Mouse (Mus musculus): ENCODE results near the gene Aldh4a1. TPM values are rescaled to one million over a fixed set of nuclear protein-coding genes. Genes with fewer than 3 reads are reported as not detected.
A peak's percentile ranks its signal among the peaks of the same experiment; 100 is the strongest.

The Aldh4a1 gene
- polyA plus RNA-seq, 1 experiment from 2014 or later = 14.6 TPM

GRCm38 (mm10) chr4:139606732-139607131, 15.9 kb upstream of the Aldh4a1 start:
- ATAC-seq (ENCODE audit: insufficient number of reproducible peaks, insufficient read depth, low FRiP score, low read depth) = no peak
- H3K27ac ChIP-seq (ENCODE audit: low read length) = no peak overlapping the region
- H3K36me3 ChIP-seq (ENCODE audit: control insufficient read depth, insufficient read depth, low read length) = peaks cover 16% of the 10 kb centered on the region
- WGBS = 91% methylated on average over 5 of the region's 5 CpGs
- H3K9me3 ChIP-seq (ENCODE audit: control insufficient read depth, low read depth, low read length) = no peaks in the 10 kb centered on the region
- H3K4me1 ChIP-seq (ENCODE audit: control insufficient read depth, insufficient read depth, low read length) = peaks cover 12% of the 10 kb centered on the region
- H3K4me2 ChIP-seq (replicated peaks; ENCODE audit: low read depth, low read length) = no peak overlapping the region
- no peaks in the 10 kb centered on the region for H3K27me3 ChIP-seq (ENCODE audit: control insufficient read depth, insufficient read depth, low read length)
- H3K9ac ChIP-seq (replicated peaks; ENCODE audit: low read depth, low read length) = no peak overlapping the region
- no peak overlapping the region for H3K4me3 ChIP-seq (ENCODE audit: low read depth, low read length)

DNA sequence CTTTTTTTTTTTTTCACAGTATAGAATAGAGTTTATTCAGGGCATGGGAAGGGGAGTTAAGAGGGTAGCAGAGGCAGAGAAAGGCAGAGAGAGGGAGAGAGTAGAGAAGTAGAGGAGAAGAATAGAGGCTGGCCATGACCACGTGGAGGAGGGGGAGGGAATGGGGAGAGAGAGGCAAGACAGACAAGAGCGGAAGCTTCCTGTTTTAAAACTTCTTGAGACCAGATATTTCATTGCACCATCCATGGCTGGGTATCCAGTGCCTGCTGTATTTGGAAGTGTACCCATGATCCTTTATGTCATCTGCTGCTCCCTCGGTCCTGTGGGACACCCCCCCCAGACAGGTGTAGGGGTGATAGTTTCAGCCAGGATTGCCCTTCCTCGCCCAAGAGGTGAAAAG, 13.7 kb upstream of the Aldh4a1 start:
- Histone ChIP-seq H3K27ac (ENCODE audit: low read length) (no peak overlapping the region), H3K36me3 (ENCODE audit: control insufficient read depth, insufficient read depth, low read length) (peaks cover 24% of the 10 kb centered on the region), H3K9ac (replicated peaks; ENCODE audit: low read depth, low read length) (no peak overlapping the region), H3K4me3 (ENCODE audit: low read depth, low read length) (no peak overlapping the region), H3K27me3 (ENCODE audit: control insufficient read depth, insufficient read depth, low read length) (no peaks in the 10 kb centered on the region), H3K9me3 (ENCODE audit: control insufficient read depth, low read depth, low read length) (0 out of 2 replicates have a peak, but pooled peaks cover 4% of the 10 kb centered on the region), H3K4me1 (ENCODE audit: control insufficient read depth, insufficient read depth, low read length) (no peaks in the 10 kb centered on the region), H3K4me2 (replicated peaks; ENCODE audit: low read depth, low read length) (no peak overlapping the region)
- 73% methylated on average over 4 of the region's 4 CpGs for WGBS
- no peak for ATAC-seq (ENCODE audit: insufficient number of reproducible peaks, insufficient read depth, low FRiP score, low read depth)

GRCm38 (mm10) chr4:139610954-139611353, 11.7 kb upstream of the Aldh4a1 start:
- no peak overlapping the region for H3K27ac ChIP-seq (ENCODE audit: low read length)
- ATAC-seq (ENCODE audit: insufficient number of reproducible peaks, insufficient read depth, low FRiP score, low read depth) = no peak
- no peaks in the 10 kb centered on the region for H3K4me1 ChIP-seq (ENCODE audit: control insufficient read depth, insufficient read depth, low read length)
- H3K9me3 ChIP-seq (ENCODE audit: control insufficient read depth, low read depth, low read length) = 0 out of 2 replicates have a peak, but pooled peaks cover 4% of the 10 kb centered on the region
- H3K36me3 ChIP-seq (ENCODE audit: control insufficient read depth, insufficient read depth, low read length) = peaks cover 29% of the 10 kb centered on the region
- WGBS = 70% methylated on average over 6 of the region's 6 CpGs
- H3K4me2 ChIP-seq (replicated peaks; ENCODE audit: low read depth, low read length) = no peak overlapping the region
- no peaks in the 10 kb centered on the region for H3K27me3 ChIP-seq (ENCODE audit: control insufficient read depth, insufficient read depth, low read length)
- H3K9ac ChIP-seq (replicated peaks; ENCODE audit: low read depth, low read length) = no peak overlapping the region
- no peak overlapping the region for H3K4me3 ChIP-seq (ENCODE audit: low read depth, low read length)

DNA sequence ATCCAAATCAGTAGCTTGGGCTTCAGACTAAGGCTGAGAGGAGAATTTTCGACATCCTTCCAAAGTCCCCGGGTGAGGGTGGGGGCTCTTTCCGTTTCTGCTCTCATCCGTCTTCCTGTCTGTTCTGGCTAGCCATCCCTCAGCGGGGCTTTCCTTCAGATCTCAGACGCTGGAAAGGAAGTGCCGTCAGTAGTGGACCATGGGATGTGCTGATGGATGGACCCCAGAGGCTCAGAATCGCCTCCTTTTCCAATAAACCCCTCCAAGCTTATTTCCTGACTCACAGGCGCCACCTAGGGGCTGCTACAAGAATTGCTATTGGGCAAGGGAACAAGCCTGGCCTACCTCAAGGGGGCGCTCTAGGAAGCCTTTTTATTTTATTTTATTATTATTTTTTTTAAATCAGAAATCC, 11.1 kb upstream of the Aldh4a1 start:
- no peak overlapping the region for H3K9ac ChIP-seq (replicated peaks; ENCODE audit: low read depth, low read length)
- H3K36me3 ChIP-seq (ENCODE audit: control insufficient read depth, insufficient read depth, low read length) = peaks cover 29% of the 10 kb centered on the region
- no peaks in the 10 kb centered on the region for H3K27me3 ChIP-seq (ENCODE audit: control insufficient read depth, insufficient read depth, low read length)
- H3K4me3 ChIP-seq (ENCODE audit: low read depth, low read length) = no peak overlapping the region
- no peak overlapping the region for H3K4me2 ChIP-seq (replicated peaks; ENCODE audit: low read depth, low read length)
- no peaks in the 10 kb centered on the region for H3K4me1 ChIP-seq (ENCODE audit: control insufficient read depth, insufficient read depth, low read length)
- no peak overlapping the region for H3K27ac ChIP-seq (ENCODE audit: low read length)
- ATAC-seq (ENCODE audit: insufficient number of reproducible peaks, insufficient read depth, low FRiP score, low read depth) = peak; percentile 73
- WGBS = 7% methylated on average over 10 of the region's 10 CpGs
- 0 out of 2 replicates have a peak, but pooled peaks cover 4% of the 10 kb centered on the region for H3K9me3 ChIP-seq (ENCODE audit: control insufficient read depth, low read depth, low read length)

DNA sequence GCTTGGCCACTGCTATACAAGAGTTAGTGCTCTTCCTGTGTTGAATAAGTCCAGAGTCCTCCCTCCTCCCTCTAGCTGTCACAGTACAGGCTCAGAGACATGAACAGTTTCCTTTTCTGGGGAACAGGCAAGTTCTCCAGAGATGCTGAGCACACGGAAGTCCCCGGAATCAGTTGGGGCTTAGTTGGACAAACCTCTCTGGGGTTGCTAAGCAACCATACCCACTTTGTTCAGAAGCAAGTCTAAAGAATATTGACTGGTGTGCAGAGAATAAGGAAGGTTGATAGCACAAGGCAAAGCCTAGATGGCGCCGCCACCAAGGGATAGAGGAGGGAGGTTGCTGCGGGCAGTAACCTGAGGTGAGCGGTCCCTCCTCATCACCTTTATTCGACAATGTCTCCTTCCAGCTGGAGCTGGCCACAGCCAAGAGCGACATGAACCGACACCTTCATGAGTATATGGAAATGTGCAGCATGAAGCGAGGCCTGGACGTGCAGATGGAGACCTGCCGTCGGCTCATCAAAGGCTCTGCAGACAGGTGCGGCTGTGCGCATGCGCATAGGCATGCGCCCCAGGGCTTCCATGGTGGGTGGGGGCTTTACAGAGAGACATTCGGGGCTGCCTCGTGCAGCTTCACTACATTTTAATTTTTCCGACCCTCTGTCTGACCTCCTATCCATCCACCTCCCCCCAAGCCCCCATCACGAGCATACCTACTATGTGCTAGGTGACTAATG, 8.0 kb upstream of the Aldh4a1 start:
- H3K27ac ChIP-seq (ENCODE audit: low read length) = no peak overlapping the region
- H3K4me3 ChIP-seq (ENCODE audit: low read depth, low read length) = no peak overlapping the region
- H3K36me3 ChIP-seq (ENCODE audit: control insufficient read depth, insufficient read depth, low read length) = peaks cover 19% of the 10 kb centered on the region
- H3K9ac ChIP-seq (replicated peaks; ENCODE audit: low read depth, low read length) = no peak overlapping the region
- H3K9me3 ChIP-seq (ENCODE audit: control insufficient read depth, low read depth, low read length) = 0 out of 2 replicates have a peak, but pooled peaks cover 4% of the 10 kb centered on the region
- no peaks in the 10 kb centered on the region for H3K27me3 ChIP-seq (ENCODE audit: control insufficient read depth, insufficient read depth, low read length)
- H3K4me1 ChIP-seq (ENCODE audit: control insufficient read depth, insufficient read depth, low read length) = no peaks in the 10 kb centered on the region
- no peak overlapping the region for H3K4me2 ChIP-seq (replicated peaks; ENCODE audit: low read depth, low read length)
- ATAC-seq (ENCODE audit: insufficient number of reproducible peaks, insufficient read depth, low FRiP score, low read depth) = no peak
- WGBS = 84% methylated on average over 21 of the region's 21 CpGs

- Histone ChIP-seq H3K9me3 (ENCODE audit: control insufficient read depth, low read depth, low read length) (0 out of 2 replicates have a peak, but pooled peaks cover 4% of the 10 kb centered on the region), H3K36me3 (ENCODE audit: control insufficient read depth, insufficient read depth, low read length) (peaks cover 19% of the 10 kb centered on the region), H3K27ac (ENCODE audit: low read length) (peak overlapping the region; percentile 69; the same call in 1 of the 2 replicates), H3K9ac (replicated peaks; ENCODE audit: low read depth, low read length) (peak overlapping the region; percentile 37), H3K4me3 (ENCODE audit: low read depth, low read length) (peak overlapping the region; percentile 32), H3K4me2 (replicated peaks; ENCODE audit: low read depth, low read length) (peak overlapping the region; percentile 50), H3K27me3 (ENCODE audit: control insufficient read depth, insufficient read depth, low read length) (no peaks in the 10 kb centered on the region), H3K4me1 (ENCODE audit: control insufficient read depth, insufficient read depth, low read length) (no peaks in the 10 kb centered on the region)
- ATAC-seq (ENCODE audit: insufficient number of reproducible peaks, insufficient read depth, low FRiP score, low read depth) = peak; percentile 86
- 14% methylated on average over 24 of the region's 24 CpGs for WGBS
Measured at GRCm38 (mm10) chr4:139616276-139617000, 6.2 kb upstream of the Aldh4a1 start.

DNA sequence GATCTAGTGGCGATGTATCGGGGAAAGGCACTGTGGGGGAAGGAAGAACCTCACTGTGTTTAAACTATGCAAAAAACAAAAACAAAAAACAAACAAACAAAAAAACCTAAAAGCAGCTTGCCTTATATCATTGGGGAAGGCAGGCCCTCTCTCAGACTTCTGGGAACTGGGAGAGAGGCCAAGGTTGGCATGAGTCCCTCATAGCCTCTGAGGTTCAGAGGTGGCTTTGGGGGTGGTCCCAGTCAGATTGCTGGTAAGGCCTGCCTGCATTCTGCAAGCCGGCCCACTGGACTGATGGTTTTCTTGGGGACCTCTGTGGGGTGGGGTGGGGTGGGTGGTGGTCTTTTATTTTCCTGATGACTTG, 5.7 kb upstream of the Aldh4a1 start:
- H3K4me2 ChIP-seq (replicated peaks; ENCODE audit: low read depth, low read length) = 0 out of 2 replicates have a peak overlapping the region, but pooled peaks have one; percentile 8
- H3K4me1 ChIP-seq (ENCODE audit: control insufficient read depth, insufficient read depth, low read length) = no peaks in the 10 kb centered on the region
- 45% methylated on average over 3 of the region's 3 CpGs for WGBS
- H3K36me3 ChIP-seq (ENCODE audit: control insufficient read depth, insufficient read depth, low read length) = peaks cover 19% of the 10 kb centered on the region
- no peak overlapping the region for H3K9ac ChIP-seq (replicated peaks; ENCODE audit: low read depth, low read length)
- no peak for ATAC-seq (ENCODE audit: insufficient number of reproducible peaks, insufficient read depth, low FRiP score, low read depth)
- H3K9me3 ChIP-seq (ENCODE audit: control insufficient read depth, low read depth, low read length) = 0 out of 2 replicates have a peak, but pooled peaks cover 4% of the 10 kb centered on the region
- peak overlapping the region; percentile 21; the same call in 1 of the 2 replicates for H3K27ac ChIP-seq (ENCODE audit: low read length)
- H3K4me3 ChIP-seq (ENCODE audit: low read depth, low read length) = peak overlapping the region; percentile 32; the same call in 1 of the 2 replicates
- H3K27me3 ChIP-seq (ENCODE audit: control insufficient read depth, insufficient read depth, low read length) = no peaks in the 10 kb centered on the region

DNA sequence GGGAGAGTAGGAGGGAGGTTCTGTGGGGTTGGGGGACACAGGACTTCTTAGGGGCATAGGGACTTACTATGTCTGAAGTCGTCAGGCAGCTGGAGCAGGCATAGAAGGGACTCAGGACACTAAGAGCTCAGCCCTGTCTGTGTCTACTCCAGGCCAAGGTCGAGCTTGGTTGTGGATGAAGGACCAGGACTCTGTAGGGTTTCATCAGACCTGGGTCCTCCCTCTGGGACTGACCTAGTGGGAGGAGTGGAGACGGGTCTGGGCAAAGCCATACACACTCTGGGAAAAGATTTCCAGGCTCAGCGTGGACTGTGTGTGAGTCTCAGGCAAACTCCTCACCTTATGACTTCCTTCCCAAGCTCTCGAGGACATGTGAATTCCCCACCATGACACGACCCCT, 2.9 kb upstream of the Aldh4a1 start:
- H3K4me2 ChIP-seq (replicated peaks; ENCODE audit: low read depth, low read length) = no peak overlapping the region
- H3K9ac ChIP-seq (replicated peaks; ENCODE audit: low read depth, low read length) = no peak overlapping the region
- peaks cover 3% of the 10 kb centered on the region for H3K36me3 ChIP-seq (ENCODE audit: control insufficient read depth, insufficient read depth, low read length)
- H3K4me3 ChIP-seq (ENCODE audit: low read depth, low read length) = no peak overlapping the region
- 71% methylated on average over 6 of the region's 6 CpGs for WGBS
- H3K4me1 ChIP-seq (ENCODE audit: control insufficient read depth, insufficient read depth, low read length) = peaks cover 15% of the 10 kb centered on the region; the same call in 1 of the 2 replicates
- no peak overlapping the region for H3K27ac ChIP-seq (ENCODE audit: low read length)
- H3K27me3 ChIP-seq (ENCODE audit: control insufficient read depth, insufficient read depth, low read length) = no peaks in the 10 kb centered on the region
- no peaks in the 10 kb centered on the region for H3K9me3 ChIP-seq (ENCODE audit: control insufficient read depth, low read depth, low read length)
- ATAC-seq (ENCODE audit: insufficient number of reproducible peaks, insufficient read depth, low FRiP score, low read depth) = no peak

Data from stomach, embryonic 14.5 days (tissue).